35 mouse cellular contexts compared by ENCODE assay signal in the genomic region with DNA sequence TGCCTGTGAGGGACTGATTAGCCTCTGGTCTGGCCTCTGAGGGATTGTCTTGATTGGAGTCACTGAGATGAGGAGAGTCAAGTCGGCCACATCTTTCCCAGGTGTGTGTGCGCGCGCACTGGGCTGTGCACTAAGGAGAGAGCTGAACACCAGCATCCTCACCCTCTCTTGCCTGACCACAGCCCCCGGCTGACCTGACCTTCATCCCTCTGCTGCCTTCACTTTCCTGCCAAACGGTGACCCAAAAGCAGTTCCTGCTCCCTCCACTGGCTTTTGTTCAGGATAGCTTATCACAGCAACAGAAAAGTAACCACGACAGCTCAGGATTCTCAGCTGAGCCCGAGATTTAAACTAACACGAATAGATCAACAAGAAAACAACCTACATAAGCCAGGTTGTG. TPM values are rescaled to one million over a fixed set of nuclear protein-coding genes. Genes with fewer than 3 reads are reported as not detected.
"Had no signal": no experiment of that assay in that cellular context is flagged by ENCODE, and none has a peak within 500 bp of the region (broad histone marks: within the 10 kb centered on the region; RNA-seq: fewer than 3 reads in every experiment).

No protein-coding gene starts in this region.

- H3K4me3 ChIP-seq: heart, embryonic 13.5 days; heart, embryonic 15.5 days; hindbrain, embryonic 13.5 days; hindbrain, embryonic 15.5 days; kidney, embryonic 15.5 days; limb, embryonic 13.5 days; limb, embryonic 15.5 days had no signal

- H3K4me1 ChIP-seq: heart, embryonic 13.5 days; heart, embryonic 15.5 days; hindbrain, embryonic 13.5 days; hindbrain, embryonic 15.5 days; kidney, embryonic 15.5 days; limb, embryonic 13.5 days; limb, embryonic 15.5 days had no signal

- H3K27me3 ChIP-seq: heart, embryonic 13.5 days; heart, embryonic 15.5 days; hindbrain, embryonic 13.5 days; hindbrain, embryonic 15.5 days; kidney, embryonic 15.5 days; limb, embryonic 13.5 days; limb, embryonic 15.5 days had no signal

- H3K36me3 ChIP-seq: heart, embryonic 13.5 days; heart, embryonic 15.5 days; hindbrain, embryonic 13.5 days; hindbrain, embryonic 15.5 days; kidney, embryonic 15.5 days; limb, embryonic 13.5 days; limb, embryonic 15.5 days had no signal

- DNase-seq: gastrocnemius, postnatal 14 days; gastrocnemius, postnatal 36 days; heart, adult 18-20 months; heart, postnatal 36 days; kidney, adult 11 months; kidney, adult 2 months; kidney, adult 9 months; kidney, postnatal 14 days; kidney, postnatal 36 days; layer of hippocampus, adult 9-11 months; layer of hippocampus, postnatal 36 days; left cerebral cortex, postnatal 4 days had no signal

- H3K9me3 ChIP-seq: heart, embryonic 15.5 days; hindbrain, embryonic 15.5 days; kidney, embryonic 15.5 days; limb, embryonic 15.5 days had no signal

- H3K27ac ChIP-seq: heart, embryonic 13.5 days; heart, embryonic 15.5 days; hindbrain, embryonic 13.5 days; hindbrain, embryonic 15.5 days; hindbrain, postnatal 0 days; kidney, embryonic 15.5 days; kidney, postnatal 0 days; limb, embryonic 13.5 days; limb, embryonic 15.5 days had no signal

RNA-seq across cellular contexts. Expression of gene Spata3, which starts 24.4 kb away (rescaled TPM):
- total RNA-seq: gastrocnemius, adult 18-20 months; gastrocnemius, adult 8-10 months; gastrocnemius, postnatal 14 days; gastrocnemius, postnatal 36 days; heart, adult 18-20 months; heart, adult 8-10 months; heart, postnatal 14 days; heart, postnatal 36 days; hematopoietic stem cell, adult 5-6 weeks; liver, adult 2 months had no signal
- polyA plus RNA-seq: heart, embryonic 11.5 days; heart, embryonic 13.5 days; heart, embryonic 15.5 days; heart, postnatal 0 days; hindbrain, embryonic 11.5 days; intestine, embryonic 14.5 days; intestine, embryonic 16.5 days; kidney, embryonic 15.5 days; large intestine, adult 2 months; limb, embryonic 11.5 days; limb, embryonic 13.5 days; limb, embryonic 15.5 days; liver, adult 2 months had no signal

RNA-seq across cellular contexts. Expression of gene Gpr55, which starts 31.4 kb away (rescaled TPM):
- total RNA-seq: gastrocnemius, adult 18-20 months; gastrocnemius, adult 8-10 months; gastrocnemius, postnatal 14 days; gastrocnemius, postnatal 36 days; heart, postnatal 14 days; heart, postnatal 36 days; layer of hippocampus, postnatal 14 days; layer of hippocampus, postnatal 36 days had no signal
- polyA plus RNA-seq: heart, embryonic 11.5 days; heart, postnatal 0 days; intestine, embryonic 14.5 days; kidney, adult 2 months; limb, embryonic 11.5 days had no signal

RNA-seq across cellular contexts. Expression of gene 2810459M11Rik, which starts 53.5 kb away (rescaled TPM):
- total RNA-seq: gastrocnemius, adult 18-20 months; gastrocnemius, adult 8-10 months; gastrocnemius, postnatal 36 days; heart, adult 18-20 months; heart, adult 8-10 months; heart, postnatal 14 days; heart, postnatal 36 days; hematopoietic stem cell, adult 5-6 weeks had no signal
- polyA plus RNA-seq: heart, postnatal 0 days had no signal
